Mouse (Mus musculus) lung, postnatal 4 days (tissue): ENCODE measurements at regions not wholly inside any gene's neighbourhood (a gene's known extent, or its start where the extent isn't known, plus 50 kb on each side); places are given as distances from the start of the nearest gene placed in this dataset.
A peak's percentile ranks its signal among the peaks of the same experiment; 100 is the strongest.
"Not testable (repeated sequence)": the region's sequence is repeated elsewhere in the genome, so short reads cannot be mapped to it uniquely, and the experiment has no call there.

ENCODE experiments used
- DNase-seq, 2 experiments: peaks; one replicate each; pipeline ENCODE4 v3.0.0; 2021

GRCm38 (mm10) chr5:78075203-78075602, 667.4 kb upstream of the Igfbp7 start:
- no peak for DNase-seq

- DNase-seq: no peak
Measured at GRCm38 (mm10) chr5:78032554-78033250, 624.9 kb upstream of the Igfbp7 start.

- DNase-seq: no peak
Measured at GRCm38 (mm10) chr5:78017523-78017922, 609.7 kb upstream of the Igfbp7 start.

GRCm38 (mm10) chr5:77986449-77987047, 578.7 kb upstream of the Igfbp7 start:
- no peak for DNase-seq

GRCm38 (mm10) chr5:77985269-77985668, 577.4 kb upstream of the Igfbp7 start:
- DNase-seq: no peak

GRCm38 (mm10) chr5:77940021-77940420, 532.2 kb upstream of the Igfbp7 start:
- DNase-seq: not testable (repeated sequence)

GRCm38 (mm10) chr5:77931874-77932273, 524.0 kb upstream of the Igfbp7 start:
- no peak for DNase-seq

- DNase-seq: no peak
Measured at GRCm38 (mm10) chr5:77921186-77921585, 513.3 kb upstream of the Igfbp7 start.

GRCm38 (mm10) chr5:77917086-77917676, 509.3 kb upstream of the Igfbp7 start:
- DNase-seq: no peak

- no peak for DNase-seq
Measured at GRCm38 (mm10) chr5:77916375-77916774, 508.5 kb upstream of the Igfbp7 start.

- no peak for DNase-seq
Measured at GRCm38 (mm10) chr5:77909218-77909617, 501.4 kb upstream of the Igfbp7 start.

- DNase-seq: not testable (repeated sequence)
Measured at GRCm38 (mm10) chr5:77892024-77892423, 484.2 kb upstream of the Igfbp7 start.

- DNase-seq: peak; percentile 4 to 24
Measured at GRCm38 (mm10) chr5:77888534-77888933, 480.7 kb upstream of the Igfbp7 start.

- no peak for DNase-seq
Measured at GRCm38 (mm10) chr5:77871403-77871802, 463.6 kb upstream of the Igfbp7 start.

GRCm38 (mm10) chr5:77865342-77865741, 457.5 kb upstream of the Igfbp7 start:
- no peak for DNase-seq

- no peak for DNase-seq
Measured at GRCm38 (mm10) chr5:77855191-77855590, 447.4 kb upstream of the Igfbp7 start.

- DNase-seq: no peak
Measured at GRCm38 (mm10) chr5:77853999-77854784, 446.4 kb upstream of the Igfbp7 start.

- DNase-seq: no peak
Measured at GRCm38 (mm10) chr5:77851645-77852044, 443.8 kb upstream of the Igfbp7 start.

- no peak for DNase-seq
Measured at GRCm38 (mm10) chr5:77838186-77839097, 430.6 kb upstream of the Igfbp7 start.

- no peak for DNase-seq
Measured at GRCm38 (mm10) chr5:77827971-77828370, 420.1 kb upstream of the Igfbp7 start.

- DNase-seq: no peak
Measured at GRCm38 (mm10) chr5:77826063-77826462, 418.2 kb upstream of the Igfbp7 start.

- DNase-seq: no peak
Measured at GRCm38 (mm10) chr5:77816759-77817280, 409.0 kb upstream of the Igfbp7 start.
